Mouse (Mus musculus): ENCODE data around the gene Sh3rf1.
"Not testable (repeated sequence)": the region's sequence is repeated elsewhere in the genome, so short reads cannot be mapped to it uniquely, and the experiment has no call there.

Sh3rf1 gene

GRCm38 (mm10) chr8:61375205-61375604 is 151.5 kb downstream of the Sh3rf1 start:
- DNase-seq: no peak

DNA sequence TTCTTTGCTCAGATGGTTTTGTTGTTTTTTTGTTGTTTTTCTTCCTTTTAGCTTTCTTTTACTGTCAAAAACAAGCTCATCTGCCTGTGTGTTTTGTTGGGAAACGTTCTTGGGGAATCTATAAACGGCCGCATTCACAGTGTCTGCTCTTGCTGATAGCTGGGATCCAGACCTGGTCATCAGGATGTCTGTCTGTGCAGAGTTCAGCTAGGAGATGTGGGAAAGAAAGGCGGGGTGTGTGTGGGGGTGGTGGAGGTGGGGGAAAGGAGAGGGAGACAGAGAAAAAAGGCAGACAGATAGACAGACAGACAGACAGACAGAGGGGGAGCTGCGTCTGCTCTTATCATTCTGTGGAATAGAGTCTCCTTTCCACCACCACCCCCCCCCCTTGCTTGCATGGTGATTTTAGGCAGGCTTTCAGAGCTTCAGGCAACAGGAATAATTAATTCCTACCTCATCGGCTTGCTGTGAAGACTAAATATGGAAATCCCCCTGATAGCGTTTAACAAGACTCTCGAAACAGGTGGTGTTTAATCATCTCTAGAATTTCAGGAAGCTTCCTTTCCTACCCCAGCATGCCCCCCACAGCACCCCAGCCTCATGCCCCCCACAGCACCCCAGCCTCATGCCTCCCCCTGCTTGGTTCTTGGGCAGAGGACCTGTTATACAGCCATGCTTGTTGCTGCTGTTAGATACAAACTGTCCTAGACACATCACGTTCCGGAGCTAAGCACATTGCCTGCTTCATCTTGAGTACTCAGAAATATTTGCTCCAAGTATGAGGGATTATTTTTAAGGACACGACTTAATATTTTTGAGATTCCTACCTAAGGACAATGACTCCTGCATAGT is 155.4 kb downstream of the Sh3rf1 start:
- no peak for DNase-seq

DNA sequence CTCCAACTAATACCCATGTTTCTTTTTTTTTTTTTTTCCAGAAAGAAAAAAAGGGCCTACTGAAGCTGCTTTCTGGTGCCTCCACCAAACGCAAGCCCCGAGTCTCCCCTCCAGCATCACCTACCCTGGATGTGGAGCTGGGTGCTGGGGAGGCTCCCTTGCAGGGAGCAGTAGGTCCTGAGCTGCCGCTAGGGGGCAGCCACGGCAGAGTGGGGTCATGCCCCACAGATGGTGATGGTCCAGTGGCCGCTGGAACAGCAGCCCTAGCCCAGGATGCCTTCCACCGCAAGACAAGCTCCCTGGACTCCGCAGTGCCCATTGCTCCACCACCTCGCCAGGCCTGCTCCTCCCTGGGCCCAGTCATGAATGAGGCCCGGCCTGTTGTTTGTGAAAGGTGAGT is 160.9 kb downstream of the Sh3rf1 start:
- peak; percentile 38 to 54 for DNase-seq

DNA sequence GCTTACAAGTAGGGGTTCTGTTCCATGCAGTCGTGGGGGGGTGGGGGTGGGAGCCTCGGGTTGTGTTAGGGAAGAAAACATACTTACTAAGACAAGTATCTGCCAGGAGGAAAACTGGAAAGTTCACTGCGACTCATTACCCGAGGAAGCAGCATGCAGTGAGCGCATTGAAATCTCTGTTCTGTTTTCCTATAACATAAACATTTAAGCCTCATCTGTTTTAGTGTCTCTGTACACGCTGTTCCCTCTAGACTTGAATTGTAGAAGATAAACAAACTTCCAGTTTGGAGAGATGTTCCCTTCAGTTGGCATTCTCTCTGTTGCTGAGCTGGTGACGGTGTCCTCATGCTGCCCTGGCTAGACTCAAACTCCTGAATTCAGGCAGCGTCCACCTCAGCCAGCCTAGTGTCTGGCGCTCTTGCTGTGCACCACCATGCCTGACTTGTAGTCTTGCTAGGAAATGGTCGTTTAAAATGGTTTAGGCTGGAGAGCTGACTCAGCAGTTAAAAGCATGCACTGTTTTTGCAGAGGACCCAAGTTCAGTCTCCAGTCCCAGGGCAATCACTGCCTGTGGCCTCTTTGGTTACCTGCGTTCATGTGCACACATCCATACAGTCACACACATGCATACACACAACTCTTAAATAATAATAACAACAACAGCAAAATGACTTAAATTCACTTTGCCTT is 162.0 kb downstream of the Sh3rf1 start:
- DNase-seq: no peak

DNA sequence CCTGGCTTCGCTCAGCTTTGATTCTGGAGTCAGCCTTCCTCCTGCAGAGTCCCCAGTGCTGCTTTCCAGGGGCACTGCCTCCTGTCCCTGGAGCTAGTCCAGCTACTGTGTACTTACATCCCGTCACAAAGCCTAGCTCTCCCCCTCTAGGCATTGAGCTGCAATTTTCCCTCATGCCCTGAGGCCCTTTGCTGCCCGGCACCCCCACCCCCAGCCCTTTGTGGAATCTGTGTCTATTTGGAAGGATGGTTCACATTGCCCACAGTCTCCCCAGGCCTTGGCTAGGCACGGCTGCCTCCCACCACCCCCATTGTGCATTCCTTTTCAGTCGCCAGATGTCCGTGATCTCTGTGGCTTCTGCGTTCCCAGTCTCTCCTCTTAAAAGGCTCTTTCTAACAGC is 163.0 kb downstream of the Sh3rf1 start:
- peak; percentile 36 to 57 for DNase-seq

- peak in 1 of 2 experiments; percentile 25 for DNase-seq
Measured at GRCm38 (mm10) chr8:61387501-61387963, 163.9 kb downstream of the Sh3rf1 start.

DNA sequence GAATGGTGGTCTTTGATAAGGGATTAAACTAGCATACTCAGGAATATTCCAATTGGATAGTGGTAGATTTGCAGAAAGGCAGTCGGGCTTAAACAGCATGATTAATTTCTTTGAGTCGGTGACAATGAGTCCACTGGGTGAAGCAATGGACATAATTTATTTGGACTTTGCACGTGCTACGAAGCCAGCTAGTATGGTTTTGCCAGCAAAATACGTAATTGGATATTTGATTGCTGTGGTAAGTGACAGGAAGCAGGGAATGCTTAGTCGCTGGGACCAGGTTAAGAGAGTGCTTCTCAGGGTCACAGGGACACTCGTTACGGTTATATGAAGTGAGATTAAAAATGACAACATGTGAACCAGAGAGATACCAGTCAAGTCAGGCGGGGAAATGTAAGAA is 164.7 kb downstream of the Sh3rf1 start:
- no peak for DNase-seq

DNA sequence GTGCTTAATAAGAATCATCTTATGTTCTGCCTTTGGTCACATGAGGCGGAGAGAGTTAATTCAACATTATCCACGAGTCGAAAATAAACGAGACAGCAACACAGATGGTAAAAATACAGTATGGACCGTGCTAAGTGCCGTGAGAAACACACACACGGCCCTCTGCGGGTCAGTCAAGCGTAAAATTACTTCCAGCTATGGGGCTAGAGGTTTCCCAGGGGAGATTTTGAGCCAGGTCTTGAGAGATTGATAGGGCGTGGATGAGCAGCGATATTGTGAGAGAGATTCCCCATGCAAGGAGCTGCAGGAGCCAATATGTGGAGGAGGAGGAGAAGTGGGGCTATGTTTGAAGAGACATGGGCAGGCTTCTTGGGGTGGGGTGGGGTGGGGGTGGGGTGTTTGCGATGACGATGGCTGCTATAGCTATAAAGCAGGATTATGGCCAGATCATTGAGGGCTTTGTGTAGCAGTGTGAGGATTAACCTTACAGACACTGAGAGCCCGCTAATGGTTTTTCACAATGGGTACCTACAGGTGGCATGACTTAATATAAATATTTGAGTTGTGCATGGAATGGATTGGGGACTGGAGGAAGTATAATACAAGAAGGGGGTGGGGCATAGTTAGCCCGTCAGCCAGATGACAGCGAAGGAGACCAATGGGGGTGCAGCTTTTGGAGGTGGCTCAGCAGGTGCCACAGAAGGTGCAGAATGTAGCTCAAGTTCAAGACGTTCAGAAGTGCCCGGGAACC is 166.8 kb downstream of the Sh3rf1 start:
- DNase-seq: peak in 1 of 2 experiments; percentile 29

GRCm38 (mm10) chr8:61391058-61391434 is 167.4 kb downstream of the Sh3rf1 start:
- DNase-seq: peak; percentile 58 to 66

DNA sequence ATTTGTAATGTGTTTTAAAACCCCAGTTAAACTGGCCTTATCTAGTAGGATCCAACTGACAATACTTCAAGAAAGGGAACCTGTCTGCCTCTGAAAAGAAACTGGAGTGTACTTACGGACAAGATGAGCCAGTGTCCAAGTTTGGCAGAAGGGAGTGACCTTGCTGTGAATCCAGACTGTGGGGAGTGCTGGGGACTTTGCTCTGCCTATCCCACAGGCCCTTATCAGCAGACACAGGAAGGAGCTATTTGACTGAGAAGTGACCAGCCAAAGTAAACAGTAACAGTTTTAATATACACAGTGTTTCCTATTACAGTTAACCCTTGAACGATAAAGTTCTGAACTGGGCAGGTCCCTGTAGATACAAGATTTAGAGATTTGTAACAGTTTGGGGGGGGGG is 173.5 kb downstream of the Sh3rf1 start:
- DNase-seq: peak in 1 of 2 experiments; percentile 39

- peak; percentile 41 to 65 for DNase-seq
Measured at GRCm38 (mm10) chr8:61397755-61398154, 174.1 kb downstream of the Sh3rf1 start.

GRCm38 (mm10) chr8:61402861-61403260 is 179.2 kb downstream of the Sh3rf1 start:
- DNase-seq: no peak

DNA sequence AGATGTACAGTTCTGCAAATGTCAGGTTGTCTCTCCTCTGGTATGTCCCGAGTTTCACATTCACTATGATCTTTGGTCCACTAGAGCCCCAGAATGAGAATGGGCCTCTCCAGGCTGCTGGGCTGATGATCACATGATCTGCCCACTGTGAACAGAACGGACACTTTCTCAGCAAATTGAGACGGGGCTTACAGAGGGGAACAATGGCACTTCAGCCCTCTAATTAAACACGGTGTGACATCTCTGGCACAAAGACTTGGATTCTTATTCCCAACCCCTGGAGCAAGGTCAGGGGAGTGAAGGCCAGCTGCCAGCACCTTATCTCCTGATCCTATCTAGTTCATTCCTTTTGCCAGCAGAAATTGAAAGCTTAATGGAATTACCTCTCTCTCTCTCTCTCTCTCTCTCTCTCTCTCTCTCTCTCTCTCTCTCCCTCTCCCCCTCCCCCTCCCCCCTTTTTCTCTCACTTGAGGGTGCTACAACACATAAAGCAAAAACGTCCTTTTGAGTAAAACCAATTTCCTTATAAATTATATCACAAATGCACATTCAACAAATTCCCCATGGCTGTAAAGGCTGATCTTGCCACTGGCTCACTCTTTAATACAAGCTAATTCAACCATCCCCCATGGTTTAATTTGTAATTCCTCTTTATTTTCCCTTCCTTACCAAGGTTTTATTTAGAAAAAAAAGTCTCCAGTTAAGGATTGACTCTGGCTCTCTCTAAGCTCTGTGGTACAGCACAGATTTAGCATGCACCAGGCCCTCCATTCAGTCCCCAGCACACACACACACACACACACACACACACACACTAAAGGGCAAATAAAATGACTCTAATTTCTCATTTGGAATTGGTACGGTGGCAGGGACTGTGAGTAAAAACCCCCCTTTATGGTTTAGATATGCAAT is 179.8 kb downstream of the Sh3rf1 start:
- peak; percentile 20 to 40 for DNase-seq

DNA sequence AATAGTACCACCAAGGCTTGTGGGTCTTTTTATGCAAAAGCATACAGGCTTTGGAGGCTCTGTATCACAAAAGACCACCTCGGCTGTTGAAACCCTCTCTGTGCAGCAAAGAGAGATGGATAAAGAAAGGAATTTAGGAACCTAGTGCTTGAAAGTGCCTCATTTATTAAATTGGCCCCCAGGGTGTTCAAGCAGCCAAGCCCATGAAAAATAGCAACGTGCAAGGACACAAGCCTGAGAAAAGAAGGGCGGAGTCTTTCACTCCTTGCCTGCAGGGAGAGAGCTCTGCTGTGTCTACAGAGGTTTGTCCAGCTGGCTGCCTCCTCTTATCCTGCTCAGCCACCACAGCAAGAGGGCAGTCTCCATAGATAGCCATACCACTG is 180.5 kb downstream of the Sh3rf1 start:
- peak; percentile 32 to 43 for DNase-seq

DNA sequence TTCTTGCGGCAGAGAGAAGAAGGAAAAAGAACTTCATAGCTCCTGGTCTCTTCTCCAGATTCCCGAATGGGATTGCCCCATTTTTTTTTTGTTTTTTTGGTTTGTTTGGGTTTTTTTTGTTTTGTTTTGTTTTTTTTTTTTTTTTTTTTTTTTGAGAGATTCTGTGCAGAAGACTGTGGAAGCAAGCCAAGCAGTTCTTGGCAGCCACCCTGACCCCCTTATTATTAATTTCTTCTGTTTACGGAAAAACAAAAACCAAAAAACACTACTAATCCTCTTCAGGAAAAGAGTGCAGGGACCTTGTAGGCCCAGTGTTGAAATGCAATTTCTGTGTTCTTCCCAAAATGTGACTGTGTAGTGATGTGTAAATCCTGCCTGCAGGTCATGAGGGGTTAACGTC is 185.4 kb downstream of the Sh3rf1 start:
- DNase-seq: peak; percentile 59 to 60

- not testable (repeated sequence) for DNase-seq
Measured at GRCm38 (mm10) chr8:61409712-61410111, 186.0 kb downstream of the Sh3rf1 start.

DNA sequence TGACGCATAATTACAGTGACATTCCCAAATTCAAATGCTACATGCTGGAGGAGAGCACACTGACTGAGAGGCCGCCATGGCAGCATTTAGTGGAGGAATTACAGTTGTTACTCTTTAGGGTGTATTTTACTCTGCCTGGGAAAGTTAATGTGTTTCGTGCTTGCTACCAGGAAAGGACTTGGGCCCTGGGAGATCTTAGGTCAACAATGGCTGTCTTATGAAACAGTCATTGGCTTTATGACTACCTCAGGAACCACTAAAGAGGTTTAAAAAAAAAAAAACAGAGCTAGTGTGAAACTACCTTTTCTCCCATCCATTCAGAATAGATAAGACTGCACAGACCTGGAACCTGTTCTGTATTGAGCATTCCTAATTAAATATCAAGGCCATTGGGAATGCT is 195.8 kb downstream of the Sh3rf1 start:
- no peak for DNase-seq

DNA sequence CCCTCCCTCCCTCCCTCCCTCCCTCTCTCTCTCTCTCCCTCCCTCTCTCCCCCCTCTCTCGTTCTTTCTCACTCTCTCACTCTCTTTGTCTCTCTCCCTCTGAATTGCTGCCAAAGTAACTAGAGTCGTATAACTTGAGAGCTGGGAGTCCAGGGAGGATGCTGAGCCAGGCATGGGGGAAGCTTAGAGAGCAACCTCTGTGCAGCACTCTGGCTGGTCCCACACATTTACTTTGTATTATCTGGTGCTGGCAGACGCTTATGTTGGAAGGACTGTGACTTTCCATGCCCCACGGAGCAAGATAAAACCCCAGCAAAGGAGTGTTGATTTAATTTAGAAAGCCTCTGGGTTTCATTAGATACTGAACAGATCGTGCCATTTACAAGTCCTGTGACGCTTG is 196.5 kb downstream of the Sh3rf1 start:
- no peak for DNase-seq

GRCm38 (mm10) chr8:61421606-61422005 is 197.9 kb downstream of the Sh3rf1 start:
- no peak for DNase-seq

GRCm38 (mm10) chr8:61425125-61425524 is 201.5 kb downstream of the Sh3rf1 start:
- no peak for DNase-seq

GRCm38 (mm10) chr8:61426072-61426471 is 202.4 kb downstream of the Sh3rf1 start:
- DNase-seq: no peak

- no peak for DNase-seq
Measured at GRCm38 (mm10) chr8:61426671-61427070, 203.0 kb downstream of the Sh3rf1 start.

Data from kidney, postnatal 4 days (tissue).